Mouse (Mus musculus): ENCODE measurements around the gene Emp1.

Gene Emp1

GRCm38 (mm10) chr6:135363344-135364040 is 1.1 kb downstream of the Emp1 start:
- in situ Hi-C loops (cut with MboI, MseI) = loop anchor here (10.0 to 25.0 kb wide), 2 partner anchors 651 to 849 kb away; no protein-coding TSS in a partner anchor

- in situ Hi-C loops (cut with MboI, MseI) = loop anchor here (10.0 to 25.0 kb wide), 2 partner anchors 652 to 849 kb away; no protein-coding TSS in a partner anchor
Observed at GRCm38 (mm10) chr6:135364041-135364745, 1.8 kb downstream of the Emp1 start.

- in situ Hi-C loops (cut with MboI, MseI) = loop anchor here (10.0 to 25.0 kb wide), 2 partner anchors 653 to 850 kb away; no protein-coding TSS in a partner anchor
Observed at GRCm38 (mm10) chr6:135364891-135365301, 2.6 kb downstream of the Emp1 start.

- in situ Hi-C loops (cut with MboI, MseI) = loop anchor here (10.0 to 25.0 kb wide), 2 partner anchors 653 to 851 kb away; no protein-coding TSS in a partner anchor
Observed at GRCm38 (mm10) chr6:135365614-135366013, 3.3 kb downstream of the Emp1 start.

- in situ Hi-C loops (cut with MboI, MseI) = loop anchor here (10.0 to 25.0 kb wide), 2 partner anchors 656 to 853 kb away; no protein-coding TSS in a partner anchor
Observed at GRCm38 (mm10) chr6:135368230-135368629, 5.9 kb downstream of the Emp1 start.

- in situ Hi-C loops (cut with MboI, MseI) = loop anchor here (10.0 to 25.0 kb wide), 2 partner anchors 657 to 855 kb away; no protein-coding TSS in a partner anchor
Observed at GRCm38 (mm10) chr6:135369551-135369968, 7.2 kb downstream of the Emp1 start.

- in situ Hi-C loops (cut with MboI, MseI) = loop anchor here in 1 of 2 experiments (10.0 to 25.0 kb wide), 3 partner anchors 216 to 659 kb away; partner anchors contain the start of gene Ddx47
Observed at GRCm38 (mm10) chr6:135370954-135371353, 8.6 kb downstream of the Emp1 start.

GRCm38 (mm10) chr6:135373357-135373756 is 11.0 kb downstream of the Emp1 start:
- in situ Hi-C loops (cut with MboI, MseI) = loop anchor here in 1 of 2 experiments (10.0 to 25.0 kb wide), 3 partner anchors 219 to 661 kb away; partner anchors contain the start of gene Ddx47

GRCm38 (mm10) chr6:135375818-135376217 is 13.5 kb downstream of the Emp1 start:
- in situ Hi-C loops (cut with MboI, MseI) = loop anchor here (5.0 to 10.0 kb wide), 4 partner anchors 124 to 361 kb away; partner anchors contain the start of genes Ddx47 (in 1 of the 2) and Gsg1 (in 1 of the 2)

GRCm38 (mm10) chr6:135376248-135376647 is 13.9 kb downstream of the Emp1 start:
- in situ Hi-C loops (cut with MboI, MseI) = loop anchor here (5.0 to 10.0 kb wide), 4 partner anchors 124 to 361 kb away; partner anchors contain the start of genes Ddx47 (in 1 of the 2) and Gsg1 (in 1 of the 2)

GRCm38 (mm10) chr6:135377583-135378319 is 15.4 kb downstream of the Emp1 start:
- in situ Hi-C loops (cut with MboI, MseI) = loop anchor here (5.0 to 10.0 kb wide), 4 partner anchors 125 to 363 kb away; partner anchors contain the start of genes Ddx47 (in 1 of the 2) and Gsg1 (in 1 of the 2)

GRCm38 (mm10) chr6:135383919-135384318 is 21.6 kb downstream of the Emp1 start:
- in situ Hi-C loops (cut with MboI, MseI) = loop anchor here in 1 of 2 experiments (5.0 kb wide), 2 partner anchors 232 to 297 kb away; no protein-coding TSS in a partner anchor

GRCm38 (mm10) chr6:135385738-135386459 is 23.6 kb downstream of the Emp1 start:
- in situ Hi-C loops (cut with MboI, MseI) = no loop called here

GRCm38 (mm10) chr6:135387653-135388052 is 25.3 kb downstream of the Emp1 start:
- in situ Hi-C loops (cut with MboI, MseI) = no loop called here

GRCm38 (mm10) chr6:135388711-135389110 is 26.4 kb downstream of the Emp1 start:
- in situ Hi-C loops (cut with MboI, MseI) = no loop called here

GRCm38 (mm10) chr6:135390398-135390797 is 28.1 kb downstream of the Emp1 start:
- in situ Hi-C loops (cut with MboI, MseI) = no loop called here

GRCm38 (mm10) chr6:135395375-135395774 is 33.0 kb downstream of the Emp1 start:
- in situ Hi-C loops (cut with MboI, MseI) = loop anchor here in 1 of 2 experiments (5.0 kb wide), 1 partner anchor 243 kb away; no protein-coding TSS in a partner anchor

- in situ Hi-C loops (cut with MboI, MseI) = loop anchor here in 1 of 2 experiments (5.0 kb wide), 1 partner anchor 245 kb away; no protein-coding TSS in a partner anchor
Observed at GRCm38 (mm10) chr6:135397089-135397488, 34.7 kb downstream of the Emp1 start.

- in situ Hi-C loops (cut with MboI, MseI) = loop anchor here in 1 of 2 experiments (5.0 kb wide), 1 partner anchor 245 kb away; no protein-coding TSS in a partner anchor
Observed at GRCm38 (mm10) chr6:135397788-135398187, 35.4 kb downstream of the Emp1 start.

GRCm38 (mm10) chr6:135398801-135399200 is 36.5 kb downstream of the Emp1 start:
- in situ Hi-C loops (cut with MboI, MseI) = loop anchor here in 1 of 2 experiments (5.0 kb wide), 1 partner anchor 246 kb away; no protein-coding TSS in a partner anchor
